Mouse (Mus musculus) kidney, postnatal 0 days (tissue): ENCODE measurements around the gene Acr. TPM values are rescaled to one million over a fixed set of nuclear protein-coding genes. Genes with fewer than 3 reads are reported as not detected.

ENCODE experiments used
- ATAC-seq: fragments of 200-750 bp; cut with Nextera tagmentation; replicated peaks from 2 replicates; pipeline ENCODE4 v1.8.0; 2017; ENCODE audit warnings: low read depth, moderate number of reproducible peaks, moderate TSS enrichment, moderate library complexity; ENCODE audit not compliant: low FRiP score
- DNase-seq: peaks from one replicate; pipeline ENCODE4 v3.0.0-alpha.2; 2016; ENCODE audit warnings: low spot score
- H3K27ac ChIP-seq: fragments of 300-500 bp; sonication (generic); 2 replicates; pipeline ENCODE4 v1.5.1; 2014; ENCODE audit warnings: mild to moderate bottlenecking
- H3K27me3 ChIP-seq: fragments of 300-500 bp; sonication (generic); 2 replicates; pipeline ENCODE4 v1.6.1; 2014; ENCODE audit warnings: low read length, mixed read lengths; ENCODE audit not compliant: insufficient read depth
- H3K36me3 ChIP-seq: fragments of 300-500 bp; sonication (generic); 2 replicates; pipeline ENCODE4 v1.6.1; 2014; ENCODE audit warnings: low read length, mixed read lengths; ENCODE audit not compliant: insufficient read depth
- H3K4me1 ChIP-seq: fragments of 300-500 bp; sonication (generic); replicated peaks from 2 replicates; pipeline ENCODE4 v1.6.1; 2014; ENCODE audit warnings: antibody characterized with exemption, low read length, mixed read lengths; ENCODE audit not compliant: insufficient read depth
- H3K4me2 ChIP-seq: fragments of 300-500 bp; sonication (generic); 2 replicates; pipeline ENCODE4 v1.6.1; 2014; ENCODE audit warnings: mild to moderate bottlenecking, low read length, moderate library complexity, mixed read lengths
- H3K4me3 ChIP-seq: fragments of 300-500 bp; sonication (generic); replicated peaks from 2 replicates; pipeline ENCODE4 v1.5.1; 2014; ENCODE audit warnings: low read depth, low read length
- H3K9ac ChIP-seq: fragments of 300-500 bp; sonication (generic); 2 replicates; pipeline ENCODE4 v1.6.1; 2014; ENCODE audit warnings: low read depth, low read length
- H3K9me3 ChIP-seq: fragments of 300-500 bp; sonication (generic); replicated peaks from 2 replicates; pipeline ENCODE4 v1.6.1; 2016; ENCODE audit warnings: low read length, inconsistent platforms, mixed read lengths
- CTCF ChIP-seq: IDR thresholded peaks from 2 replicates; pipeline ENCODE4 v1.5.1; 2016; ENCODE audit warnings: antibody characterized with exemption, low read depth, mild to moderate bottlenecking, moderate library complexity
- WGBS: fragments of 180-500 bp; shearing (Covaris S2); extraction: QIAGEN DNeasy Blood & Tissue Kit; methylation state at CpG from one replicate; pipeline ENCODE4 v1.1.7; 2014; 5-methylcytosine and 5-hydroxymethylcytosine counted together
- polyA plus RNA-seq: library from polyadenylated mRNA; unstranded; fragments of >200 nt; fragmentation: Nextera tagmentation; extraction: Ambion mirVana; gene quantifications from 2 replicates; pipeline ENCODE4 v1.2.1, GENCODE M21; 2015

Acr gene
- polyA plus RNA-seq, 1 experiment from 2014 or later = not detected

GRCm38 (mm10) chr15:89555591-89555990 lies 12.5 kb upstream of the Acr start:
- Histone ChIP-seq H3K27ac (no peak overlapping the region), H3K4me1 (peaks cover 18% of the 10 kb centered on the region; the same call in 1 of the 2 replicates), H3K36me3 (0 out of 2 replicates have a peak, but pooled peaks cover 3% of the 10 kb centered on the region), H3K4me2 (no peak overlapping the region), H3K9me3 (no peaks in the 10 kb centered on the region), H3K9ac (no peak overlapping the region), H3K4me3 (no peak overlapping the region), H3K27me3 (peaks cover 14% of the 10 kb centered on the region)
- 82% methylated on average over 6 of the region's 6 CpGs for WGBS
- DNase-seq (no peak), ATAC-seq (no peak)
- no peak for TF ChIP-seq CTCF

GRCm38 (mm10) chr15:89556401-89557178 lies 11.5 kb upstream of the Acr start:
- Histone ChIP-seq H3K9ac (no peak overlapping the region), H3K9me3 (no peaks in the 10 kb centered on the region), H3K36me3 (no peaks in the 10 kb centered on the region), H3K4me2 (peak overlapping the region; percentile 48), H3K27me3 (peaks cover 14% of the 10 kb centered on the region), H3K4me3 (0 out of 2 replicates have a peak overlapping the region, but pooled peaks have one; percentile 2), H3K27ac (no peak overlapping the region), H3K4me1 (peaks cover 18% of the 10 kb centered on the region; the same call in 1 of the 2 replicates)
- WGBS = 27% methylated on average over 23 of the region's 23 CpGs
- TF ChIP-seq CTCF = peak; percentile 61
- ATAC-seq = no peak; the same call in 1 of the 2 replicates
- peak; percentile 41 for DNase-seq

DNA sequence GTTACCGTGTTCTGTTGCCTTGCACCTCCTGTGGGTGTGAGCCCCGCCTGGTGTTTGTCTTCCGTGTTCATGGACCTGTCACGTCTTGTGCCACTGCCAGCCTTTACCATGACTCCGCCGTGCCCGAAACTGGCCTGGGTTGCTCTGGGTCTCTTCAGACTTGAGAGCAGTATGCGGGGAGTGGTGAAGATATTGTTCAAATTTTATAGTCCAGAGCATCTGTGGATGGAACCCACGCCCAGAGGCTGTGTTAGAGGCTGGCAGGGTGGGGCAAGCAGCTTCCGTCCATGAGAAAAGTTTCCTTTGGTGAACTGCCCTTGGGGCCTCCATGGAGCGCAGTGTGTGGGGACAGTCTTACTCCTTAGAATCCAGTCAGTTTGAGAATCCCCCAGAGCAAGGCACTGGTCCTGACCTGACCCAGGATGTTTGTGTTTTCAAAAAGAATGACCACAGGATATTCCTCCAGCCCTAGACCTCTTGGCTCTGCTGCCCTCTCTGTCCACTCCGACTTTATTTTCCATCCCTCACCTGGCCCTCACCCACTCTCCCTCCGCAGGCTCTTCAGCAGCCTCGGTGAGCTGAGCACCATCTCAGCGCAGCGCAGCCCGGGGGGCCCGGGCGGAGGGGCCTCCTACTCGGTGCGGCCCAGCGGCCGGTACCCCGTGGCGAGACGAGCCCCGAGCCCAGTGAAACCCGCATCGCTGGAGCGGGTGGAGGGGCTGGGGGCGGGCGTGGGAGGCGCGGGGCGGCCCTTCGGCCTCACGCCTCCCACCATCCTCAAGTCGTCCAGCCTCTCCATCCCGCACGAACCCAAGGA lies 10.7 kb upstream of the Acr start:
- H3K4me1 ChIP-seq = peaks cover 18% of the 10 kb centered on the region; the same call in 1 of the 2 replicates
- H3K4me2 ChIP-seq = peak overlapping the region; percentile 48
- H3K36me3 ChIP-seq = no peaks in the 10 kb centered on the region
- DNase-seq (no peak), ATAC-seq (no peak)
- WGBS = 22% methylated on average over 40 of the region's 40 CpGs
- no peak overlapping the region for H3K9ac ChIP-seq
- peaks cover 14% of the 10 kb centered on the region for H3K27me3 ChIP-seq
- TF ChIP-seq CTCF = no peak
- H3K4me3 ChIP-seq = peak overlapping the region; percentile 11; the same call in 1 of the 2 replicates
- H3K9me3 ChIP-seq = no peaks in the 10 kb centered on the region
- H3K27ac ChIP-seq = no peak overlapping the region

DNA sequence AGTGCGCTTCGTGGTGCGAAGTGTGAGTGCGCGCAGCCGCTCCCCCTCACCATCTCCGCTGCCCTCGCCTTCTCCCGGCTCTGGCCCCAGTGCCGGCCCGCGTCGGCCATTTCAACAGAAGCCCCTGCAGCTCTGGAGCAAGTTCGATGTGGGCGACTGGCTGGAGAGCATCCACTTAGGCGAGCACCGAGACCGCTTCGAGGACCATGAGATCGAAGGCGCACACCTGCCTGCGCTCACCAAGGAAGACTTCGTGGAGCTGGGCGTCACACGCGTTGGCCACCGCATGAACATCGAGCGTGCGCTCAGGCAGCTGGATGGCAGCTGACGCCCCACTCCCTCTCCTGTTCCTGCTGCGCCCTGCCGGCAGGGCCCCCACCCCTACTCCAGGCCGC lies 10.1 kb upstream of the Acr start:
- WGBS = 14% methylated on average over 34 of the region's 34 CpGs
- no peak overlapping the region for H3K27ac ChIP-seq
- no peak for TF ChIP-seq CTCF
- H3K9me3 ChIP-seq = no peaks in the 10 kb centered on the region
- ATAC-seq (no peak), DNase-seq (no peak)
- peak overlapping the region; percentile 48 for H3K4me2 ChIP-seq
- H3K36me3 ChIP-seq = no peaks in the 10 kb centered on the region
- no peak overlapping the region for H3K9ac ChIP-seq
- H3K27me3 ChIP-seq = peaks cover 14% of the 10 kb centered on the region
- peaks cover 18% of the 10 kb centered on the region; the same call in 1 of the 2 replicates for H3K4me1 ChIP-seq
- peak overlapping the region; percentile 11 for H3K4me3 ChIP-seq

- no peak overlapping the region for H3K4me2 ChIP-seq
- H3K36me3 ChIP-seq = no peaks in the 10 kb centered on the region
- peaks cover 18% of the 10 kb centered on the region; the same call in 1 of the 2 replicates for H3K4me1 ChIP-seq
- no peaks in the 10 kb centered on the region for H3K9me3 ChIP-seq
- TF ChIP-seq CTCF = no peak
- no peak for DNase-seq
- no peak overlapping the region for H3K4me3 ChIP-seq
- ATAC-seq = no peak
- peaks cover 14% of the 10 kb centered on the region for H3K27me3 ChIP-seq
- 47% methylated on average over 10 of the region's 10 CpGs for WGBS
- H3K9ac ChIP-seq = no peak overlapping the region
- no peak overlapping the region for H3K27ac ChIP-seq
These were observed 8.9 kb upstream of the Acr start for GRCm38 (mm10) chr15:89559202-89559731.

- no peak for TF ChIP-seq CTCF
- H3K27me3 ChIP-seq = no peaks in the 10 kb centered on the region
- no peak overlapping the region for H3K4me2 ChIP-seq
- ATAC-seq = no peak
- H3K9ac ChIP-seq = no peak overlapping the region
- H3K4me1 ChIP-seq = no peaks in the 10 kb centered on the region
- no peak overlapping the region for H3K27ac ChIP-seq
- H3K9me3 ChIP-seq = no peaks in the 10 kb centered on the region
- DNase-seq = no peak
- no peaks in the 10 kb centered on the region for H3K36me3 ChIP-seq
- 54% methylated on average over 8 of the region's 8 CpGs for WGBS
- H3K4me3 ChIP-seq = no peak overlapping the region
These were observed 4.0 kb downstream of the Acr start for GRCm38 (mm10) chr15:89572147-89572546.
